Mouse (Mus musculus) heart, embryonic 13.5 days (tissue): ENCODE data around the gene Snd1. TPM values are rescaled to one million over a fixed set of nuclear protein-coding genes. Genes with fewer than 3 reads are reported as not detected.
A peak's percentile ranks its signal among the peaks of the same experiment; 100 is the strongest.

ENCODE experiments used
- ATAC-seq: fragments of 200-750 bp; cut with Nextera tagmentation; 2 replicates; pipeline ENCODE4 v1.8.0; 2017; ENCODE audit warnings: moderate TSS enrichment; ENCODE audit not compliant: insufficient number of reproducible peaks, low FRiP score, low TSS enrichment; ENCODE audit errors: extremely low read depth
- H3K27ac ChIP-seq: fragments of 300-500 bp; sonication (generic); replicated peaks from 2 replicates; pipeline ENCODE4 v1.5.1; 2015; ENCODE audit warnings: moderate library complexity, mild to moderate bottlenecking, inconsistent platforms
- H3K27me3 ChIP-seq: fragments of 300-500 bp; sonication (generic); replicated peaks from 2 replicates; pipeline ENCODE4 v1.6.1; 2015; ENCODE audit warnings: mild to moderate bottlenecking, inconsistent platforms
- H3K36me3 ChIP-seq: fragments of 300-500 bp; sonication (generic); 2 replicates; pipeline ENCODE4 v1.6.1; 2015; ENCODE audit warnings: mild to moderate bottlenecking, inconsistent platforms
- H3K4me1 ChIP-seq: fragments of 300-500 bp; sonication (generic); 2 replicates; pipeline ENCODE4 v1.6.1; 2015; ENCODE audit warnings: inconsistent platforms
- H3K4me2 ChIP-seq: fragments of 300-500 bp; sonication (generic); 2 replicates; pipeline ENCODE4 v1.6.1; 2015; ENCODE audit warnings: inconsistent platforms, mild to moderate bottlenecking, moderate library complexity
- H3K4me3 ChIP-seq: fragments of 300-500 bp; sonication (generic); 2 replicates; pipeline ENCODE4 v1.5.1; 2015; ENCODE audit warnings: moderate library complexity, mild to moderate bottlenecking, inconsistent platforms
- H3K9ac ChIP-seq: fragments of 300-500 bp; sonication (generic); 2 replicates; pipeline ENCODE4 v1.6.1; 2015; ENCODE audit warnings: inconsistent platforms, mild to moderate bottlenecking, moderate library complexity
- H3K9me3 ChIP-seq: fragments of 300-500 bp; sonication (generic); 2 replicates; pipeline ENCODE4 v1.6.1; 2016; ENCODE audit warnings: inconsistent platforms
- WGBS: fragments of 180-500 bp; shearing (Covaris S2); methylation state at CpG from one replicate; pipeline ENCODE4 v1.1.7; 2015; ENCODE audit warnings: mixed read lengths; 5-methylcytosine and 5-hydroxymethylcytosine counted together
- polyA plus RNA-seq: library from polyadenylated mRNA; unstranded; fragments of >200 nt; fragmentation: Nextera tagmentation; extraction: Ambion mirVana; gene quantifications from 2 replicates; pipeline ENCODE4 v1.2.1, GENCODE M21; 2015

Gene Snd1
- polyA plus RNA-seq, 1 experiment from 2014 or later: 78.5 TPM

DNA sequence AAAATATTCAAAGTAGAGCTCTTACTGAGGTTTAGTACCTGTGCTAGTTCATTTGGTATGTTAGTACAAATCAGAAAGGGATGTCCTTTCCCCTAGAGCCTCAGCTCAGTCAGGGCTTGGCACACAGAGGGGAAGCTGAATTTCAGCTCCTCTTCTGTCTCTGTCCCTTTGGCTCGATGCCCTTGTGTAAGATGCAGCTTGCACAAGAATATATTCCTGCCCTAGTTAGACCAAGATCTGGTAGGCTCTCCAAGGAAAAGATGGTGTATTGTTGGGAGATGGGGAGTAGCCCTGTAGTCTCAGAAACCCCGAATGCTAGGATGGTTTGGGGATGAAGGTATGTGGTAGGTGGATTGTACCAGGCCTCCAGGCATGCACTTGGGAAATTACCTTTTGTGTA is 74.4 kb downstream of the Snd1 start:
- H3K4me2 ChIP-seq: no peak overlapping the region
- ATAC-seq: no peak
- H3K27ac ChIP-seq: no peak overlapping the region
- no peak overlapping the region for H3K9ac ChIP-seq
- H3K4me1 ChIP-seq: peaks cover 3% of the 10 kb centered on the region; the same call in 1 of the 2 replicates
- no peak overlapping the region for H3K4me3 ChIP-seq
- H3K27me3 ChIP-seq: no peaks in the 10 kb centered on the region
- WGBS: 82% methylated on average over 2 of the region's 2 CpGs
- H3K36me3 ChIP-seq: peaks cover 66% of the 10 kb centered on the region
- H3K9me3 ChIP-seq: no peaks in the 10 kb centered on the region

DNA sequence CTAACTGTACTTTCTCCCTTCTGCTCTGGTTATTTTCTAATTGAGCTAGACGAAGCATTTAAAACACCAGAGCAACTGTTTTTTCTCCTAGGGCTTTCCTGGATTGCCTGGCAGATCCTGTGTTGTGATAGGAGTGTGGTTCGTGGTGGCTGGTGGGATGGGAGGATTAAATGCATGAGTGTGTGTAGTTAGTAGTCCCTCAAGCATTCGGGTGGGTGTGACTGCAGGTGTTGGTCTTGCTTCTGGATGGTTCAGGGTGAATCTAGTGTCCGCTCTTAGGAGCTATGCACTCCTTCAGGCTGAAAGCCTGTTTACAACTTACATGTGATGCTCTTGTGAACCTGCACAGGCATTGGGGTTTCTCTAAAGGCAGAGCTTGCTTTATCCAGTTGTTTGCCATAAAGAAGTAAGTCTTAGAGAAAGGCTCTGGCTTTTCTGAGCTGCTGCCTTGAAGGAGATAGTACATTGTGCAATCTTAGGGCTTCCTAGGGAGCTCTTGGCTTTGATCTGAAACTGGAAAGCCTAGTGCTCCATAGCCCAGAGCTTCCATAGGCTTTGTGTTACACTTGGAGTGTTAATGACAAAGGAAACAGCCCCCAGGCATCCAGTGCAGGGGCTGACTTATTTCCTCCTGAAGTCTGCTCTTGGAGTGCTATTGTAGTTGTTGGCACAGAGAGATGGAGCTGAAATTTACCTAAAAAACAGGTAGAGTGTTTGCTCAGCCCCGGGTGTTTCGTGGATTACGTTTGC is 75.5 kb downstream of the Snd1 start:
- Histone ChIP-seq H3K4me3 (no peak overlapping the region), H3K27ac (no peak overlapping the region), H3K9me3 (no peaks in the 10 kb centered on the region), H3K27me3 (no peaks in the 10 kb centered on the region), H3K36me3 (peaks cover 59% of the 10 kb centered on the region), H3K4me2 (no peak overlapping the region), H3K9ac (no peak overlapping the region), H3K4me1 (peaks cover 14% of the 10 kb centered on the region)
- ATAC-seq: no peak
- WGBS: 82% methylated on average over 7 of the region's 7 CpGs

DNA sequence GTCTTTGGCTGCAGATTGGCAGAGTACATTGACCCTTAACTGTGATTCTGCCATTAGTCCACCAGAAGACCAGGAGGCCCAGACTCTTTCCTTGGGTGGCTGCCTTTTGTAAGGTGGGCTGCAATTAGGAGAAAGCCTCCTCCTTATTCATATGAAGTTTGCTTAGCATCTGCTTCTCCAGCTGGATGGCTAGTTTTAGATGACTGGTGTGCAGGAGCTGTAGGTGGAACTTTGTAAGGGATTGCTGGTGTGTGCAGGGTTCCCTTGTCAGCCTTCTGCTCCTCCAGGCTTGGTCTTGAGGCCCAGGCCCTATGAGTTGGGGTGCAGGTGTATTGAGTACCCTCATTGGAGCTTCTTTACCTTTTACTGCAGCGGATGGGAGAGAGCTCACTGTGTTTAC is 79.5 kb downstream of the Snd1 start:
- no peaks in the 10 kb centered on the region for H3K9me3 ChIP-seq
- ATAC-seq: no peak
- no peak overlapping the region for H3K4me3 ChIP-seq
- H3K27me3 ChIP-seq: no peaks in the 10 kb centered on the region
- no peak overlapping the region for H3K9ac ChIP-seq
- peaks cover 16% of the 10 kb centered on the region for H3K4me1 ChIP-seq
- H3K36me3 ChIP-seq: peaks cover 41% of the 10 kb centered on the region
- peak overlapping the region; percentile 29; the same call in 1 of the 2 replicates for H3K27ac ChIP-seq
- 89% methylated on average over 1 of the region's 1 CpGs for WGBS
- H3K4me2 ChIP-seq: no peak overlapping the region

DNA sequence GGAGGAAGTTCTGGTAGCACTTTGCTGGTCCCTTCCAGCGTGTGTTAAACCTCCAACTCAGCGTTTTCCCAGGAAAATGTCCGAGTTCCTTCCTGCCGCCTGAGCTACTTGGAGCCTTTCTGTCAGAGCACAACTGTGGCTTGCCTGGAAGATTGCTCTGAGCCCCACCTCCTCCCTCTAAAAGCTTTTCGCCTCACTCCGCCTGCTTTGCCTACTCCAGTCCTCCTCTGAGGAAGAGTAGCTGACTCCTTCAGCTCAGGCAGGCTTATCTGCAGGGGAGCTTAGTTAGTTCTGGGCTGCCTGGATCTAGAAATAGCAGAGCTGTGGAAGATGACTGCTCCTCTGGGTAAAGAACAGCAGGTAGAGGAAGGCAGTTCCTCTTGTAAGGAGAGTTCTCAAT is 80.1 kb downstream of the Snd1 start:
- no peak overlapping the region for H3K4me3 ChIP-seq
- peak overlapping the region; percentile 29; the same call in 1 of the 2 replicates for H3K27ac ChIP-seq
- 42% methylated on average over 6 of the region's 6 CpGs for WGBS
- no peaks in the 10 kb centered on the region for H3K9me3 ChIP-seq
- H3K4me1 ChIP-seq: peaks cover 16% of the 10 kb centered on the region
- no peak for ATAC-seq
- peaks cover 41% of the 10 kb centered on the region for H3K36me3 ChIP-seq
- 0 out of 2 replicates have a peak overlapping the region, but pooled peaks have one; percentile 45 for H3K9ac ChIP-seq
- no peaks in the 10 kb centered on the region for H3K27me3 ChIP-seq
- 0 out of 2 replicates have a peak overlapping the region, but pooled peaks have one; percentile 1 for H3K4me2 ChIP-seq

DNA sequence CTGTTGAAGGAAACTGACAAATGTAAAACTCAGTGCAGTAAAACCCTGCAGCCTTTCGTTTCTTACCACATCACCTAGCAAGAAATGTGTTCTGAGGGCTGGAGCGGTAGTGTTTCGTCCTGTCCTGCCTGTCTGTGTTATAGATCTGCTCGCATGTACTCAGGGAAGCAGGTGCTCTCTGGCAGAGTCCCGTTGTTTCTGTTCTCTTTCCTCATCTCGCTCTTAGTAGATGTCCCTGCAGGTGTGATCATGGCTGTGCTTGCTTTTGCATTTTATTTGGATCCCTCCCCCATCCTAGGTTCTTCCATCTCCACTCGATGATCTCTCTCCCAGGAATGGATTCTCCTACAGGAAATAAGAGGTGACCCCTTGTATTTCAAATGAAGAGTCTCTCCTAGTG is 80.5 kb downstream of the Snd1 start:
- H3K36me3 ChIP-seq: peaks cover 40% of the 10 kb centered on the region
- H3K27me3 ChIP-seq: no peaks in the 10 kb centered on the region
- 77% methylated on average over 7 of the region's 7 CpGs for WGBS
- 0 out of 2 replicates have a peak overlapping the region, but pooled peaks have one; percentile 29 for H3K27ac ChIP-seq
- no peak overlapping the region for H3K4me3 ChIP-seq
- ATAC-seq: no peak
- H3K4me1 ChIP-seq: peaks cover 16% of the 10 kb centered on the region
- no peak overlapping the region for H3K4me2 ChIP-seq
- H3K9ac ChIP-seq: 0 out of 2 replicates have a peak overlapping the region, but pooled peaks have one; percentile 45
- no peaks in the 10 kb centered on the region for H3K9me3 ChIP-seq

DNA sequence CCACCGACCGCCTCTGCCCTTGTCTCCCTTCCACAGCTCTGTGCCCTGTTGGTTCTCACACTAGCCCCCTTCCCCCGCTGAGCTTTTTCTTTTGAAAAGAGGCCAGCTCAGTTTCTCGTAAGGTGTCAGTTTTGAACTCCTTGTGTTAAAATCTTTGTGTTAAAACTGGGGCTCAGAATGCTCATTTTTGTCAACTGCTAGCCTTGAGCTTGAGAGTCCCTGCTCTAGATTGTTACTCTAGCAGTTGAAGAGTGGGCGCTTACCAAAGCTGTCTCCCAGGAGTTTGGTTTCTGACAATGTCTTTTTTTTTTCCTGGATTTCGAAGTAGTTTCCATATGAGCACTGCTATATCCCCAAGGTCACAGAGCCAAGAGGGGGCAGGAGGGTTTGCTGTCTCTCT is 82.8 kb downstream of the Snd1 start:
- Histone ChIP-seq H3K27ac (no peak overlapping the region), H3K27me3 (no peaks in the 10 kb centered on the region), H3K4me2 (no peak overlapping the region), H3K4me3 (no peak overlapping the region), H3K9me3 (no peaks in the 10 kb centered on the region), H3K9ac (no peak overlapping the region), H3K4me1 (peaks cover 19% of the 10 kb centered on the region), H3K36me3 (peaks cover 28% of the 10 kb centered on the region)
- ATAC-seq: no peak
- whole genome bisulfite sequencing: 84% methylated on average over 6 of the region's 6 CpGs

DNA sequence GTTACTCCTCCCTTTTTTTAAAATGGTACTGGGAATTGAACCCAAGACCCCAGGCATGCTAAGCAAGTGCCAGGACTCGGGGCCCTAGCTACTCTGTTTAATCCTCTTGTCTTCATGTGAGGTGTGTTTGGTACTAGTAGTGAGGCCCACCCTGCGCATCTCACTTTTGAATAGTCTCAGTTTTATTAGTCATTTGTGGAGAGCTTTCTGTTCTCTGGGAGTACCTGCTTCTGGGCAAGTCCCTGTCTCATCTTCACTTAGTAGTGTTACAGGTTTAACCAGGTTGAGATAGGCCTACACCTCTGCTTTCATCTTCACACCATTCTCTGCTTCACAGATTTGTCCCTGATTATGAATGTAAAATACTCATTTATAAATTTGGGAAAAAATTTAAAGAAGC is 84.5 kb downstream of the Snd1 start:
- peaks cover 16% of the 10 kb centered on the region for H3K4me1 ChIP-seq
- H3K9me3 ChIP-seq: no peaks in the 10 kb centered on the region
- WGBS: 93% methylated on average over 2 of the region's 2 CpGs
- H3K27ac ChIP-seq: no peak overlapping the region
- peaks cover 25% of the 10 kb centered on the region for H3K36me3 ChIP-seq
- no peak for ATAC-seq
- H3K27me3 ChIP-seq: no peaks in the 10 kb centered on the region
- H3K9ac ChIP-seq: no peak overlapping the region
- no peak overlapping the region for H3K4me2 ChIP-seq
- H3K4me3 ChIP-seq: no peak overlapping the region

DNA sequence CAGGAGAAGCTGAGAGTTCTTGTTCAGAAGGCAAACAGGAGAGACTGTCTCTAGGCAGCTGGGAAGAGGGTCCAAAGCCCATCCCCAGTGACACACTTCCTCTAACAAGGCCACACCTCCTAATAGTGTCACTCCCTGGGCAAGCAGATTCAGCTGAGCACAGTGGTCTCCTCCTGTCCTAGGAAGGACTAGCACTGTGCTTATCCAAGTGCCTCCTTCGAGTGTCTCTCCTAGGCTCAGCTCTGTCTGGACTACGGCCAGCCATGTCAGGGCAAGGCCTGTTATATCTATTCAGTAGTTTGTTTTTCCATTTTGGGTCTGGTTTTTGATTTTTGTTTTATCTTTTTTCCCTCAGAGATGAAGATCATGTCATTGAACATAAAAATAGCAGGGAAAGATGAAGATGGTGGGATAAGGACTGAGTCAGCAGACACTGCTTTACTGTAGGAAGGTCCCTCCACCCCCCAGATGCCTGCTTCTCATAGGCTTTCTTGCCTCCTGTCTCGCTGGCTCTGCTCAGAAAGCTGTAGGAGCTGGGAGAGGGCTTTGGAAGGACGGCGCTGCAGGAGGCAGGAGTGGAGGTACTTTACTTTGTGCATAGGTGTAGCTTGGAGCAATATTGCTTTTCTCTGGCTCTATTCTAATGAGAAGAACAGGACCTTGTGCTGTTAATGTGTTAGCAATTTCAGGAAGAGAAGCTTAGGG is 86.5 kb downstream of the Snd1 start:
- no peak for ATAC-seq
- Histone ChIP-seq H3K9me3 (no peaks in the 10 kb centered on the region), H3K9ac (no peak overlapping the region), H3K4me2 (no peak overlapping the region), H3K4me1 (peaks cover 3% of the 10 kb centered on the region; the same call in 1 of the 2 replicates), H3K27me3 (no peaks in the 10 kb centered on the region), H3K27ac (0 out of 2 replicates have a peak overlapping the region, but pooled peaks have one; percentile 3), H3K36me3 (peaks cover 29% of the 10 kb centered on the region), H3K4me3 (no peak overlapping the region)
- 63% methylated on average over 5 of the region's 5 CpGs for WGBS

DNA sequence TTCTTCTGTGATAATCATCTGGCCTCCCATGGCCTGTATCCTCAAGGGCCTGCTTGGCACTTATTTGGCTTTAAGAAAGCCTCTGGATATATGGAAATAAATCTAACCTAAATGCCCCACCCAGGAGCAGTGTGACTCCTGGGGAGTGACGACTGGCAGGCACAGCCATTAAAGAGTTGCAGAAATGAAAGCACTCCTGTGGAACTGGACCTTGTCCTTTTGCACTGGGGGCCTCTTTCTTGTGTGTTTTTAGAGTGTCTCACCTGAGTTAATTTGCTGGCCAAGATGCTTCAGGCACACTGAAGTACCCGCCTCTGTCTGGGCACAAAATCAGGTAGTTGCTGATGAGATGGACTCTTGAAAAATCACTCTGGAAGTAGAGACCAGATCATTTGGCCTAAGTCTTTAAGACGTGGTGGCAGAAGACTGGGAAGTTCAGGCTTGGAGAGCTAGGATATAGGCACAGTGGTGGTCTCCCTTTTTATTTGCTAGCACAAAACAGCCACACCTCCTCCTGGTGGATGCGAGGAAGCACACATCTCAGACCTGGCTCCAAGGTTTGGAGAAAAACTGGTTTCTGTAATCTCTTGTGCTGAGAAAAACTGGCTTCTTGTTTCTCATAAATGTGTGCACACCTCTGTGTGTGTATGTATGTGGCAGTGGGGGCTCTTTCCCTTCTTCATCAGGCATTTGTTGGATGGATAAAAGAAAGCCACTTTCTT is 87.5 kb downstream of the Snd1 start:
- no peak for ATAC-seq

DNA sequence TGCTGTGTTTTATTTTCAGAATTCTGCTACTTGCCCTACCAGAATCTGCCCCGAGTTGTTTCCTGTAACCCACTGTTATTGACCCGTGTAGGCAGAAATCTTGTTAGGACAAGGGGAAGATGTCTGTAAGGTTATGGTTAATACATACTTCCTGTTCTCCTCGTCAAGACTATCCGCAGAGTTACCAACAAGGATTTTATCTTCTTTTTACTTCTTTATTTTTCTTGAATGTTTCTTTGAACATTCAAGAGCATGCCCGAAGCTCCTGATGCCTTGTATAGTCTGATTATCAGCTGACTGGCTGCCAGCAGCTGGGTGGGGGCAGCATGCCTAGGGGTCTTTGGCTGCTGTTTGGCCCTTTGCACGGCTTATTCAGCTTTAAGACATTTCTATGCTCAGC is 93.0 kb downstream of the Snd1 start:
- no peak for ATAC-seq
- Histone ChIP-seq H3K4me2 (no peak overlapping the region), H3K4me3 (no peak overlapping the region), H3K27me3 (no peaks in the 10 kb centered on the region), H3K4me1 (peaks cover 14% of the 10 kb centered on the region), H3K9me3 (no peaks in the 10 kb centered on the region), H3K9ac (no peak overlapping the region), H3K36me3 (peaks cover 21% of the 10 kb centered on the region), H3K27ac (no peak overlapping the region)
- 71% methylated on average over 6 of the region's 6 CpGs for WGBS

More for the DNA sequence above, 87.5 kb downstream of the Snd1 start:
- Histone ChIP-seq H3K27ac (no peak overlapping the region), H3K36me3 (peaks cover 29% of the 10 kb centered on the region), H3K9ac (no peak overlapping the region), H3K4me2 (no peak overlapping the region), H3K9me3 (no peaks in the 10 kb centered on the region), H3K4me3 (no peak overlapping the region), H3K4me1 (peaks cover 3% of the 10 kb centered on the region; the same call in 1 of the 2 replicates), H3K27me3 (no peaks in the 10 kb centered on the region)
- 82% methylated on average over 4 of the region's 4 CpGs for WGBS

DNA sequence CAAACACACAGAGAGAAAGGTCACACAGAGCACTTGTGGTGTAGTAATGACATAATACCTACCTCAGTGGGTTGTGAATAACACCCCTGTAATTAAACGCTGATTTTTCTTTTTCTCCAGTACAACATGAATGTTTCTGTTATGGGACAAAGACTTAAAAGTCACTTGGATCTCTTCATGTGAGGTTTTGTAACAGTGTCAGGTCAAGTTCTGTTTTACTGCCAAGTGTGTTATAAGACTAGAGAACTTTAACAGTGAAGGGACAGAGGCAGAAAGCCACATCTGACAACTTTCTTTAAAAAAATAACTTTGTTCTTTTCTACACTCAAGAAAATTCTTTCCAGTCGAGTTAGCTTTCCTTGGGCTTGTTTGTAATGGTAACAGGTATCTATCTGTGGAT is 97.0 kb downstream of the Snd1 start:
- Histone ChIP-seq H3K36me3 (peaks cover 8% of the 10 kb centered on the region; the same call in 1 of the 2 replicates), H3K4me2 (no peak overlapping the region), H3K4me3 (no peak overlapping the region), H3K9me3 (no peaks in the 10 kb centered on the region), H3K4me1 (peaks cover 28% of the 10 kb centered on the region), H3K27ac (no peak overlapping the region), H3K27me3 (no peaks in the 10 kb centered on the region), H3K9ac (no peak overlapping the region)
- WGBS: 73% methylated on average over 2 of the region's 2 CpGs
- ATAC-seq: no peak
